Mouse (Mus musculus) forebrain, embryonic 13.5 days (tissue): ENCODE results near the gene Ctf1. TPM values are rescaled to one million over a fixed set of nuclear protein-coding genes. Genes with fewer than 3 reads are reported as not detected.

Experiments
- ATAC-seq: fragments of 200-750 bp; cut with Nextera tagmentation; 2 replicates; pipeline ENCODE4 v1.8.0; 2017
- H3K27ac ChIP-seq: fragments of 300-500 bp; sonication (generic); 2 replicates; pipeline ENCODE4 v1.5.1; 2015; ENCODE audit warnings: inconsistent platforms, mild to moderate bottlenecking, moderate library complexity
- H3K27me3 ChIP-seq: fragments of 300-500 bp; sonication (generic); 2 replicates; pipeline ENCODE4 v1.6.1; 2015; ENCODE audit warnings: mild to moderate bottlenecking, inconsistent platforms
- H3K36me3 ChIP-seq: fragments of 300-500 bp; sonication (generic); 2 replicates; pipeline ENCODE4 v1.6.1; 2015; ENCODE audit warnings: mild to moderate bottlenecking, inconsistent platforms; ENCODE audit not compliant: poor library complexity, severe bottlenecking
- H3K4me1 ChIP-seq: fragments of 300-500 bp; sonication (generic); 2 replicates; pipeline ENCODE4 v1.6.1; 2015; ENCODE audit warnings: inconsistent platforms
- H3K4me2 ChIP-seq: fragments of 300-500 bp; sonication (generic); 2 replicates; pipeline ENCODE4 v1.6.1; 2015; ENCODE audit warnings: inconsistent platforms, mild to moderate bottlenecking, moderate library complexity
- H3K4me3 ChIP-seq: fragments of 300-500 bp; sonication (generic); 2 replicates; pipeline ENCODE4 v1.5.1; 2015; ENCODE audit warnings: mild to moderate bottlenecking, inconsistent platforms
- H3K9ac ChIP-seq: fragments of 300-500 bp; sonication (generic); 2 replicates; pipeline ENCODE4 v1.6.1; 2015; ENCODE audit warnings: mild to moderate bottlenecking, inconsistent platforms
- H3K9me3 ChIP-seq: fragments of 300-500 bp; sonication (generic); replicated peaks from 2 replicates; pipeline ENCODE4 v1.6.1; 2016; ENCODE audit warnings: inconsistent platforms
- WGBS: fragments of 180-500 bp; shearing (Covaris S2); methylation state at CpG from one replicate; pipeline ENCODE4 v1.1.7; 2015; 5-methylcytosine and 5-hydroxymethylcytosine counted together
- microRNA counts: library from miRNA; unstranded; fragments of <30 nt; microRNA quantifications from one replicate; lab custom pipeline; 2016
- microRNA-seq: library from miRNA; unstranded; fragments of <30 nt; microRNA quantifications from one replicate; pipeline ENCODE4, GENCODE M21; 2016
- polyA plus RNA-seq: library from polyadenylated mRNA; unstranded; fragments of >200 nt; fragmentation: Nextera tagmentation; extraction: Ambion mirVana; gene quantifications from 2 replicates; pipeline ENCODE4 v1.2.1, GENCODE M21; 2015

The Ctf1 gene
- polyA plus RNA-seq, 1 experiment from 2014 or later, result 4.4 TPM

DNA sequence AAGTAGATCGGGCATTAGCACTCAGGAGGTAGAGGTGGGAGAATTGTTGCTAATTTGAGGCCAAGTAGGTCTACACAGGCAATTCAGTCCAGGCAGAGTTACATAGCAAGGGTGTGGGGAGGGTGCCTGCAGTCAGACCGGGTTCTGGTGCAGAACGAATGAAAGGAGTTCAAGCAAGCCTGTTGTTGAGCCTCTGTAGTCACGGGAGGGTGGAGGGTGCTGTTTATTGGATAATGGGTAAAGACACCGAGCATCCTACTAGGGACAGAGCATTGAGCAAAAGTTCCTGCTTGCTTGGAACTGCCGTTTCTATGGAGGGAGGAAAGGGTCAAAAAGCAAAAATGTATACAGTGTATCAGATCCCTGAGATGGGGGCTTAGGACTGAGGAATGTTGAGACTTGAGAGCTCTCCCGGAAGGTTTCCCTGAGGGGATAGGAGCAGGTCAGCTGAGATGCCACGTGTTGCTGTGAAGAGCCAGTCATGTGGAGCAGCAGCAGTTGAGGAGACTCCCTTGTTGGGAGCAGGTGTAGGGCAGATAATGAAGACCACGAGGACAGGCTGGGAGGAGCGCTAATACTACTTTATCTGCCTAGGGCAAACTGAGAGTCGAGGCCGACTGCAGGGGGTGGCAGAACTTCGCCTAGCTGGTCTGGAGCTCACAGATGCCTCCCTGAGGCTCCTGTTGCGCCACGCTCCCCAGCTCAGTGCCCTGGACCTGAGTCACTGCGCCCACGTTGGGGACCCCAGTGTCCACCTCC, 54.5 kb downstream of the Ctf1 start:
- H3K36me3 ChIP-seq, result peaks cover 63% of the 10 kb centered on the region
- no peak overlapping the region for H3K27ac ChIP-seq
- no peak overlapping the region for H3K9ac ChIP-seq
- H3K4me3 ChIP-seq, result no peak overlapping the region
- H3K9me3 ChIP-seq, result no peaks in the 10 kb centered on the region
- 81% methylated on average over 17 of the region's 17 CpGs for WGBS
- peaks cover 35% of the 10 kb centered on the region for H3K4me1 ChIP-seq
- H3K4me2 ChIP-seq, result no peak overlapping the region
- no peak for ATAC-seq
- no peaks in the 10 kb centered on the region for H3K27me3 ChIP-seq

MicroRNA genes within 50 kb of the gene (microRNA counts, 519-probe panel; counts per million panel counts)
- microRNA mmu-miR-762 (lab: Ali Mortazavi, UCI), result 177 counts per million, percentile 53 among the panel's probes with 10 or more counts

Small RNAs within 50 kb of the gene (microRNA-seq; reads per million reads assigned to microRNA genes)
- gene Mir762, result not detected

Other genes with a start within 250 kb of the Ctf1 start
- gene Fbrs, start 233.5 kb upstream of the Ctf1 start, polyA plus RNA-seq, result 11.2 and 11.9 TPM in 2 replicates
- 50.3 and 55.2 TPM in 2 replicates for gene Srcap, start 200.8 kb upstream of the Ctf1 start, polyA plus RNA-seq
- gene Gm42715, start 193.2 kb upstream of the Ctf1 start, polyA plus RNA-seq, result 19.5 and 21.2 TPM in 2 replicates
- 5.0 and 5.7 TPM in 2 replicates for gene Tmem265, start 151.3 kb upstream of the Ctf1 start, polyA plus RNA-seq
- 58.6 and 63.4 TPM in 2 replicates for gene Phkg2, start 139.4 kb upstream of the Ctf1 start, polyA plus RNA-seq
- 13.8 and 15.6 TPM in 2 replicates for gene Ccdc189, start 124.1 kb upstream of the Ctf1 start, polyA plus RNA-seq
- 43.1 and 51.9 TPM in 2 replicates for gene Rnf40, start 124.0 kb upstream of the Ctf1 start, polyA plus RNA-seq
- 18.6 and 22.0 TPM in 2 replicates for gene Zfp629, start 96.9 kb upstream of the Ctf1 start, polyA plus RNA-seq
- 36.6 and 40.8 TPM in 2 replicates for gene Bcl7c, start 3.8 kb upstream of the Ctf1 start, polyA plus RNA-seq
- 0.19 and 0.36 TPM in 2 replicates for gene Ctf2, start 19.4 kb downstream of the Ctf1 start, polyA plus RNA-seq
- 7.7 and 9.6 TPM in 2 replicates for gene Fbxl19, start 31.8 kb downstream of the Ctf1 start, polyA plus RNA-seq
- 4.8 and 5.4 TPM in 2 replicates for gene Orai3, start 57.1 kb downstream of the Ctf1 start, polyA plus RNA-seq
- gene Setd1a, start 63.9 kb downstream of the Ctf1 start, polyA plus RNA-seq, result 20.0 and 21.5 TPM in 2 replicates
- gene Gm49388, start 72.9 kb downstream of the Ctf1 start, polyA plus RNA-seq, result not detected in 2 replicates
- gene Hsd3b7, start 87.9 kb downstream of the Ctf1 start, polyA plus RNA-seq, result 5.0 and 7.5 TPM in 2 replicates
- 20.5 and 25.6 TPM in 2 replicates for gene Stx4a, start 111.6 kb downstream of the Ctf1 start, polyA plus RNA-seq
- gene Stx1b, start 111.8 kb downstream of the Ctf1 start, polyA plus RNA-seq, result 18.9 and 21.9 TPM in 2 replicates
- 12.9 and 15.5 TPM in 2 replicates for gene Zfp646, start 163.5 kb downstream of the Ctf1 start, polyA plus RNA-seq
- 39.1 and 44.8 TPM in 2 replicates for gene Zfp668, start 164.1 kb downstream of the Ctf1 start, polyA plus RNA-seq
- gene Prss53, start 178.2 kb downstream of the Ctf1 start, polyA plus RNA-seq, result 0.66 and 0.77 TPM in 2 replicates
- not detected in 2 replicates for gene Gm21974, start 182.7 kb downstream of the Ctf1 start, polyA plus RNA-seq
- 55.8 and 59.5 TPM in 2 replicates for gene Vkorc1, start 182.9 kb downstream of the Ctf1 start, polyA plus RNA-seq
- gene Bckdk, start 191.3 kb downstream of the Ctf1 start, polyA plus RNA-seq, result 80.2 and 91.6 TPM in 2 replicates
- gene Kat8, start 199.8 kb downstream of the Ctf1 start, polyA plus RNA-seq, result 49.8 and 51.1 TPM in 2 replicates
- 0.09 and 0.29 TPM in 2 replicates for gene Prss8, start 217.4 kb downstream of the Ctf1 start, polyA plus RNA-seq
- gene Prss36, start 234.0 kb downstream of the Ctf1 start, polyA plus RNA-seq, result 7.9 and 10.1 TPM in 2 replicates